Comparison of ENCODE assay signal across 8 mouse cellular contexts in genomic region chr17:56611861-56612564, GRCm38 (mm10). TPM values are rescaled to one million over a fixed set of nuclear protein-coding genes. Genes with fewer than 3 reads are reported as not detected.
DNase-seq lines count a peak whose midpoint lies in the region; TF ChIP-seq lines count a peak whose summit lies in the region.

No protein-coding gene starts in this region.

- peak; percentile 94 for DNase-seq in heart, adult 11 months
- no peak for DNase-seq in heart, adult 8-10 months (ENCODE audit: low spot score)
- peak; percentile 41 for DNase-seq in CD4-positive helper T cell, adult 2 months (ENCODE audit: low read depth, low spot score)
- peak; percentile 88 for DNase-seq in c-Kit-positive CD71-positive TER-119-negative erythroid progenitor cells, embryonic 14.5 days (ENCODE audit: low read depth)
- DNase-seq in kidney, postnatal 4 days = peak; percentile 79 to 83
- DNase-seq in layer of hippocampus, postnatal 25 days (ENCODE audit: extremely low spot score in 1 of 2, low spot score in 1 of 2) = no peak
- no peak for DNase-seq in left cerebral cortex, adult 18-20 months (ENCODE audit: low spot score in 2 of 2)

- no peak overlapping the region for H3K4me2 ChIP-seq in myocyte (ENCODE audit: low read depth)

- H3ac ChIP-seq in myocyte (ENCODE audit: control insufficient read depth, insufficient read length) = no peak overlapping the region

- no peaks in the 10 kb centered on the region for H3K27me3 ChIP-seq in myocyte (ENCODE audit: control insufficient read depth, insufficient read depth, insufficient read length)

- peaks cover 15% of the 10 kb centered on the region for H3K36me3 ChIP-seq in myocyte (ENCODE audit: control insufficient read depth, insufficient read depth)

- peaks cover 53% of the 10 kb centered on the region for H3K79me2 ChIP-seq in myocyte (ENCODE audit: control insufficient read depth, insufficient read depth)

- H3K4me3 ChIP-seq in myocyte = no peak overlapping the region

- TF ChIP-seq POLR2A in myocyte (IDR thresholded peaks at IDR 0.05; ENCODE audit: insufficient read length, low read depth) = no peak

TF ChIP-seq in myocyte, 11 proteins besides CTCF, POLR2A, EP300 and RAD21:
- no peak for TF ChIP-seq TCF3 (IDR thresholded peaks at IDR 0.05; ENCODE audit: insufficient read length, low read depth)
- peak; percentile 11 for TF ChIP-seq POLR2AphosphoS2 (IDR thresholded peaks at IDR 0.05; ENCODE audit: insufficient read length, low read depth)

RNA-seq across cellular contexts. Expression of gene Rpl36, which starts 1.2 kb away (rescaled TPM):
- total RNA-seq in heart, adult 8-10 months (2022) = 100 to 1,000 TPM; 697 to 769 (median 735) TPM
- 3,746 TPM for polyA plus RNA-seq in myocyte (2012; fragmentation: generic; extraction: Trizol)
- total RNA-seq in layer of hippocampus, postnatal 25 days (2021) = 100 to 1,000 TPM; 341 to 404 TPM
- total RNA-seq in left cerebral cortex, adult 18-20 months (2021) = 100 to 1,000 TPM; 405 to 414 TPM

RNA-seq across cellular contexts. Expression of gene 2410015M20Rik, which starts 2.4 kb away (rescaled TPM):
- 100 to 1,000 TPM; 313 to 386 (median 356) TPM for total RNA-seq in heart, adult 8-10 months (2022)
- 587 TPM for polyA plus RNA-seq in myocyte (2012; fragmentation: generic; extraction: Trizol)
- 100 to 1,000 TPM; 138 to 163 TPM for total RNA-seq in layer of hippocampus, postnatal 25 days (2021)
- total RNA-seq in left cerebral cortex, adult 18-20 months (2021) = 100 to 1,000 TPM; 139 to 143 TPM

RNA-seq across cellular contexts. Expression of gene Lonp1, which starts 14.7 kb away (rescaled TPM):
- total RNA-seq in heart, adult 8-10 months (2022) = 100 to 1,000 TPM; 124 to 136 (median 125) TPM
- polyA plus RNA-seq in myocyte (2012; fragmentation: generic; extraction: Trizol) = 278 TPM
- 10 to 100 TPM; 62.1 to 62.5 TPM for total RNA-seq in layer of hippocampus, postnatal 25 days (2021)
- 10 to 100 TPM; 57.1 to 60.6 TPM for total RNA-seq in left cerebral cortex, adult 18-20 months (2021)

RNA-seq across cellular contexts. Expression of gene Catsperd, which starts 15.9 kb away (rescaled TPM):
- under 1 TPM in 2 of 4 experiments, not detected in 2; 0.16 TPM for total RNA-seq in heart, adult 8-10 months (2022)
- polyA plus RNA-seq in myocyte (2012; fragmentation: generic; extraction: Trizol) = 0.16 TPM
- under 1 TPM; 0.44 to 0.85 TPM for total RNA-seq in layer of hippocampus, postnatal 25 days (2021)
- under 1 TPM; 0.84 TPM for total RNA-seq in left cerebral cortex, adult 18-20 months (2021)

RNA-seq across cellular contexts. Expression of gene Safb, which starts 27.4 kb away (rescaled TPM):
- total RNA-seq in heart, adult 8-10 months (2022) = 10 to 100 TPM; 55.6 to 70.7 (median 66.7) TPM
- polyA plus RNA-seq in myocyte (2012; fragmentation: generic; extraction: Trizol) = 58.9 TPM
- total RNA-seq in layer of hippocampus, postnatal 25 days (2021) = 100 to 1,000 TPM; 148 to 163 TPM
- 100 to 1,000 TPM; 158 to 159 TPM for total RNA-seq in left cerebral cortex, adult 18-20 months (2021)

Comparison
In these comparisons a context has a peak if more than half of its experiments do, and no peak if none do; other contexts are left out.
1. DNase-seq: peak in heart, adult 11 months (single experiment), CD4-positive helper T cell, adult 2 months (single experiment), c-Kit-positive CD71-positive TER-119-negative erythroid progenitor cells, embryonic 14.5 days (single experiment) and kidney, postnatal 4 days (2 of 2); none in heart, adult 8-10 months (single experiment), layer of hippocampus, postnatal 25 days (0 of 2) and left cerebral cortex, adult 18-20 months (0 of 2).